Mouse (Mus musculus): ENCODE results near the gene Gm3636. TPM values are rescaled to one million over a fixed set of nuclear protein-coding genes. Genes with fewer than 3 reads are reported as not detected.
"Not testable (repeated sequence)": the region's sequence is repeated elsewhere in the genome, so short reads cannot be mapped to it uniquely, and the experiment has no call there.

Gene Gm3636
- polyA plus RNA-seq (2014; fragmentation: Nextera tagmentation; extraction: Ambion mirVana): 16.9 and 18.9 TPM in 2 replicates

GRCm38 (mm10) chr14:6742232-6742631 is at the start of gene Gm3636:
Gene Gm3636, minus strand, starts transcription at chr14:6742332.
- WGBS: no CpG with 5 or more reads among the region's 2 CpGs
- not testable (repeated sequence) for H3K27ac ChIP-seq; H3K36me3 ChIP-seq (replicated peaks; ENCODE audit: control insufficient read depth, insufficient read depth); H3K9me3 ChIP-seq (ENCODE audit: control insufficient read depth, low read length); ATAC-seq (ENCODE audit: low FRiP score); H3K27me3 ChIP-seq (ENCODE audit: control insufficient read depth, insufficient read depth, low read length); DNase-seq (ENCODE audit: low spot score); H3K4me3 ChIP-seq (replicated peaks; ENCODE audit: low read length); H3K9ac ChIP-seq; H3K4me1 ChIP-seq (replicated peaks; ENCODE audit: control insufficient read depth, insufficient read depth, low read length); H3K4me2 ChIP-seq (replicated peaks)

- WGBS: no CpG with 5 or more reads among the region's 1 CpGs
Observed at GRCm38 (mm10) chr14:6774311-6774710, 32.2 kb upstream of the Gm3636 start, which contains the start of gene Gm8362. Gene Gm8362, minus strand, starts transcription at chr14:6774411.

GRCm38 (mm10) chr14:6757231-6757536 is 15.1 kb upstream of the Gm3636 start:
- not testable (repeated sequence) for H3K27me3 ChIP-seq (ENCODE audit: control insufficient read depth, insufficient read depth, low read length); DNase-seq (ENCODE audit: low spot score); H3K27ac ChIP-seq; H3K9me3 ChIP-seq (ENCODE audit: control insufficient read depth, low read length); H3K4me1 ChIP-seq (replicated peaks; ENCODE audit: control insufficient read depth, insufficient read depth, low read length); H3K36me3 ChIP-seq (replicated peaks; ENCODE audit: control insufficient read depth, insufficient read depth); ATAC-seq (ENCODE audit: low FRiP score)
- H3K4me3 ChIP-seq (replicated peaks; ENCODE audit: low read length): peak overlapping the region; percentile 39
- 0 out of 2 replicates have a peak overlapping the region, but pooled peaks have one; percentile 58 for H3K9ac ChIP-seq
- peak overlapping the region; percentile 39 for H3K4me2 ChIP-seq (replicated peaks)
- WGBS: 0% methylated on average over 3 of the region's 13 CpGs

More at GRCm38 (mm10) chr14:6774311-6774710, 32.2 kb upstream of the Gm3636 start, which contains the start of gene Gm8362:
- H3K27ac ChIP-seq; H3K4me2 ChIP-seq (replicated peaks); H3K4me3 ChIP-seq (replicated peaks; ENCODE audit: low read length); H3K9ac ChIP-seq; H3K27me3 ChIP-seq (ENCODE audit: control insufficient read depth, insufficient read depth, low read length); H3K4me1 ChIP-seq (replicated peaks; ENCODE audit: control insufficient read depth, insufficient read depth, low read length); DNase-seq (ENCODE audit: low spot score); H3K9me3 ChIP-seq (ENCODE audit: control insufficient read depth, low read length); H3K36me3 ChIP-seq (replicated peaks; ENCODE audit: control insufficient read depth, insufficient read depth); ATAC-seq (ENCODE audit: low FRiP score): not testable (repeated sequence)

GRCm38 (mm10) chr14:6756384-6757230 is 14.5 kb upstream of the Gm3636 start:
- 3% methylated on average over 9 of the region's 67 CpGs for whole genome bisulfite sequencing
- peak; percentile 22 for DNase-seq (ENCODE audit: low spot score)
- not testable (repeated sequence) for H3K4me1 ChIP-seq (replicated peaks; ENCODE audit: control insufficient read depth, insufficient read depth, low read length); H3K27me3 ChIP-seq (ENCODE audit: control insufficient read depth, insufficient read depth, low read length); ATAC-seq (ENCODE audit: low FRiP score); H3K36me3 ChIP-seq (replicated peaks; ENCODE audit: control insufficient read depth, insufficient read depth); H3K9me3 ChIP-seq (ENCODE audit: control insufficient read depth, low read length)
- Histone ChIP-seq H3K9ac (peak overlapping the region; percentile 58), H3K4me2 (replicated peaks) (peak overlapping the region; percentile 47), H3K4me3 (replicated peaks; ENCODE audit: low read length) (peak overlapping the region; percentile 39), H3K27ac (peak overlapping the region; percentile 32; the same call in 1 of the 2 replicates)

- no CpG with 5 or more reads among the region's 2 CpGs for WGBS
- H3K36me3 ChIP-seq (replicated peaks; ENCODE audit: control insufficient read depth, insufficient read depth); ATAC-seq (ENCODE audit: low FRiP score); DNase-seq (ENCODE audit: low spot score); H3K4me3 ChIP-seq (replicated peaks; ENCODE audit: low read length); H3K4me1 ChIP-seq (replicated peaks; ENCODE audit: control insufficient read depth, insufficient read depth, low read length); H3K9ac ChIP-seq; H3K27ac ChIP-seq; H3K9me3 ChIP-seq (ENCODE audit: control insufficient read depth, low read length); H3K27me3 ChIP-seq (ENCODE audit: control insufficient read depth, insufficient read depth, low read length); H3K4me2 ChIP-seq (replicated peaks): not testable (repeated sequence)
Observed at GRCm38 (mm10) chr14:6720151-6720550, 22.0 kb downstream of the Gm3636 start, which contains the start of gene Gm8050. Gene Gm8050, minus strand, starts transcription at chr14:6720251.

Other genes starting within 250 kb of the Gm3636 start
- not detected in 2 replicates for gene Gm8356, start 205.0 kb downstream of the Gm3636 start, polyA plus RNA-seq (2014; fragmentation: Nextera tagmentation; extraction: Ambion mirVana)
- gene Gm3629, start 151.7 kb downstream of the Gm3636 start, polyA plus RNA-seq (2014; fragmentation: Nextera tagmentation; extraction: Ambion mirVana): 0.30 and 0.52 TPM in 2 replicates
- not detected in 2 replicates for gene Gm3460, start 119.9 kb downstream of the Gm3636 start, polyA plus RNA-seq (2014; fragmentation: Nextera tagmentation; extraction: Ambion mirVana)
- not detected in 2 replicates for gene Gm10251, start 58.2 kb downstream of the Gm3636 start, polyA plus RNA-seq (2014; fragmentation: Nextera tagmentation; extraction: Ambion mirVana)
- 0.23 TPM in 1 of 2 replicates, not detected in the other for gene Gm8050, start 22.1 kb downstream of the Gm3636 start, polyA plus RNA-seq (2014; fragmentation: Nextera tagmentation; extraction: Ambion mirVana)
- not detected in 2 replicates for gene Gm8362, start 32.1 kb upstream of the Gm3636 start, polyA plus RNA-seq (2014; fragmentation: Nextera tagmentation; extraction: Ambion mirVana)
- not detected in 2 replicates for gene Gm3642, start 98.0 kb upstream of the Gm3636 start, polyA plus RNA-seq (2014; fragmentation: Nextera tagmentation; extraction: Ambion mirVana)
- gene Gm3667, start 147.6 kb upstream of the Gm3636 start, polyA plus RNA-seq (2014; fragmentation: Nextera tagmentation; extraction: Ambion mirVana): 11.7 and 13.4 TPM in 2 replicates
- gene Gm6356, start 231.5 kb upstream of the Gm3636 start, polyA plus RNA-seq (2014; fragmentation: Nextera tagmentation; extraction: Ambion mirVana): not detected in 2 replicates